Mouse (Mus musculus): ENCODE results near the gene Prss53. TPM values are rescaled to one million over a fixed set of nuclear protein-coding genes. Genes with fewer than 3 reads are reported as not detected.

The Prss53 gene
- polyA plus RNA-seq, 1 experiment from 2014 or later: 0.45 TPM

DNA sequence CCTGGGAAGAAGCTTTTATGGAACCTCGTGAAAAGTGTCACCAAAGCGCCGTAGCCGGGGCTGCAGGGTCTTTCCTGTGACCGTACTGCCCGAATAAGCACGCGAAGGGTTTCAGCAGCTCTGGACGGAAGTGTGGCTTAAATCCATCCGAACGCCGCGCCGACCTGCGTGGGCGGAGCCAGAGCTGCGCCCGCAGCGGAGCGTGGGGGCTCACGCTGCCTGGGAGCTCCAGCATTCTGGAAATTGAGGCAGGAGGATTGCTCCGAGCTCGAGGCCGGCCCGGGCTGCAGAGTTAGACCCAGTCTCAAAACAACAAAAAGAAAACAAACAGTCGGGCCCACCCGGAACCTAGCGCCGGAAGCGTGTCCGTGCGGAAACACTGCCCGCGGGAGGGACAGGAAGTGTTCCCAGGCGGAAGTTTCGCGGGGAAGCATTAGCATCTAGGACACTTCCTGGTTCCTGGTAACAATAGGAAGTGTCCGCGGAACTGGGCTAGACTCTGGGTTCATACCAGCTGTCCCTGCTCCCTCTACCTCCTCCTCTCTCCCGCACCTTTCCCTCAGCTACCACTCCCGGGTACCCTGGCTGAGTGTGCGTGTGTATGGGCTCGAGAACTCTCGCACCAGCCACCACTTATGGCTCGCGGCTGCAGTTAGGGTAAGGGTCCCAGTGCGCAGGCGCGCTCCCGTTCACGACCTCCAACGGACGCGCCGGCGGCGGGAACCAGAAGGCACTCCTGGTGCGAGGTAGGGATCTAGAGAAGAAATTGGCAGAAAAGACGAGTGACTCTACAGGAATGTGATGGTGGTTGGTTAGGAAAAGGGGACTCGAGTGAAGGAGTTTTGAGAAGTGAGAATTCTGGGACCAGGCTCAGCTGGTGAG is 14.1 kb downstream of the Prss53 start, which contains the start of gene Zfp668:
Zfp668 (minus strand) TSS at position 362 of the 882 bp plus-strand sequence.
- no peak for TF ChIP-seq CTCF (IDR thresholded peaks at IDR 0.05)
- in situ Hi-C loops (cut with MboI; ENCODE audit: low pct_unique_long_range_greater_than_20kb): no loop called here

DNA sequence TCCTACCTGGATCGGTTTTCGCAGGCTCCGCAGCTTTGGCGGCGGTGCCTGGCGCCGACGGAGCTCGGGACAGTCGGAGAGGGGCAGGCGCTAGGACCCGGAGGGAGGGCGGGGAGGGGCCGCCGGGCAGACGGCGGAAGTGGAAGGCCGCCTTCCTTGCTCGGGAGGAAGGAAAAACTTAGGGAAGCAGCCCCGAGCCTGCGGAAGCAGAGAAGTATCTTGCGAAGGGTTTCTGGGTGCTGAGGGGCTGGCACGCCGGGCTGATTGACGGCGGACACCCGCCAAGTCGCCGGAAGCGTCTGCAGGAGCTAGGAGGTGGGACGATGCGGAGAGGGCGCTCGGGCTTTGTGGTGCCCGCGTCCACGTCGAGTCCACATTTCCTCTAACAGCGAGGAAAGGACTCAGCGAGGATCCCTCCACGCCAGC is 14.7 kb downstream of the Prss53 start, which contains the start of gene Zfp646:
Zfp646 (plus strand) TSS at position 181 of the 426 bp plus-strand sequence.
- DNase-seq (ENCODE audit: low read depth, low spot score): peak; percentile 33
- CTCF ChIA-PET: no interaction called here
- peak; percentile 57 for ATAC-seq
- no peaks in the 10 kb centered on the region for H3K27me3 ChIP-seq
- POLR2A ChIA-PET: interaction anchor here (1.0 to 1.4 kb wide), 5 partner anchors 10 to 101 kb away, joined by 3 to 5 read pairs (median 4); no protein-coding TSS in a partner anchor
- in situ Hi-C loops (cut with MboI; ENCODE audit: low pct_unique_long_range_greater_than_20kb): no loop called here
- no peak for TF ChIP-seq CTCF (IDR thresholded peaks at IDR 0.05)

More for the DNA sequence above, 14.1 kb downstream of the Prss53 start, which contains the start of gene Zfp668:
- H3K27me3 ChIP-seq: no peaks in the 10 kb centered on the region
- POLR2A ChIA-PET: interaction anchor here (0.5 to 1.4 kb wide), 6 partner anchors 10 to 101 kb away, joined by 3 to 5 read pairs (median 4); partner anchors contain the start of gene Kat8
- CTCF ChIA-PET: no interaction called here
- ATAC-seq (peak; percentile 36), DNase-seq (ENCODE audit: low read depth, low spot score) (peak; percentile 81)

DNA sequence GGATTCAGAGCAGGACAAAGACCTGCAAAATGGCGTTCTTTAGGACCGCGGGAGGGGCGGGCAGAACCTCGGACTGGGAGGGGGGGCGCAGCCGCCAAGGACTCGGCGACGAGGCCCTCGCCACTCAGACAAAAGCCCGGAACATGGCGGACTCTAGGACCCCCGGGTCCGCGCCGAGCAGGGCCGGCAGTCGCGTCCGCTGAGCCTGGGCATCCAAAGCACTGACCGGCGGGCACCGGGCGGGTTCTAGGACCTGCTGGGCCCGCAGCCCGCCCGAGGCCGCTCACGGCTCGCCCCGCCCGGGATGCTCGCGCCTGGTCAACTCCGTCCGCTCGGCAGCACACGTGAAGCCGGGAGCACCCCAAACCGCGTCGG is 15.2 kb downstream of the Prss53 start:
- TF ChIP-seq CTCF (IDR thresholded peaks at IDR 0.05): no peak
- POLR2A ChIA-PET: interaction anchor here (0.6 to 1.0 kb wide), 2 partner anchors 91 to 100 kb away, joined by 3 to 5 read pairs; no protein-coding TSS in a partner anchor
- in situ Hi-C loops (cut with MboI; ENCODE audit: low pct_unique_long_range_greater_than_20kb): no loop called here
- CTCF ChIA-PET: interaction anchor here (1.1 kb wide), 1 partner anchor 102 kb away, joined by 3 read pairs; no protein-coding TSS in a partner anchor
- DNase-seq (ENCODE audit: low read depth, low spot score): peak; percentile 51
- no peaks in the 10 kb centered on the region for H3K27me3 ChIP-seq
- ATAC-seq: peak; percentile 86

DNA sequence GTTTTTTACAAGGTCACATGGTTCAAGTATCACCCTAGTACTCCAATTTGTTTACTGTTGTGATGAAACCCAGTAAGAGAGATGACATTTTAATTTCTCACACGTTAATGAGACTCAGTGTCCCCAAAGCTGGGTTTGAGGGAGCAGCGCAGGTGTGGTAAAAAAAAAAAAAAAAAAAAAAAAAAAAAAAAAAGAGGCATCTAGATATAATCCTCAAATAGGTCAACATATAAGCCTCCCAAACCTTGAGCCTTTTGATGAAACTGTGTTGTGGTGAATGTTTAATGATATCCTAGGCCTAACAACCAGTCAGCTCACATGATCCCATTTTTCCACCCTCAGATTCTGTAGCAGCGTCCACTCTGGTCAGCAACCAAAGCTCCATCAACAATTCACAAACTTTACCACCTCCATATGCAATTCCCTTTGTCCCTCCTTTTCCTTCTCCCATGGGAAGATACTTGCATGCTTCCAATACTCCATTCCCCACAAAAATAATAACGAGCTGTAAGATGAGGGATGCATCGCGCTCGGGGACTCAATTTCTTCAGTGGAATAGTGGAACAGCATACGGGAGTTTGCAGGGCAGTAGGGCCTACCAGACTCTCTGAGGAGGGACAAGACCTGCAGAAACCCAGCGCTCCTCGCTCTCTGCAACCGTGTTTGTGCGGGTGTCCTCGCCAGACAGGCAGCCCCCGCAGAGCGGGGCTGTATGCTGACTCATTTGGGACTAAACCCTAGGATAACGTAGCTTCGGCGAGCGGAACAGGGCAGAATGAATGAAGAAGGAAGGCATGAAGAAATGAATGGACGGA is 15.8 kb downstream of the Prss53 start:
- no peak for DNase-seq (ENCODE audit: low read depth, low spot score)

DNA sequence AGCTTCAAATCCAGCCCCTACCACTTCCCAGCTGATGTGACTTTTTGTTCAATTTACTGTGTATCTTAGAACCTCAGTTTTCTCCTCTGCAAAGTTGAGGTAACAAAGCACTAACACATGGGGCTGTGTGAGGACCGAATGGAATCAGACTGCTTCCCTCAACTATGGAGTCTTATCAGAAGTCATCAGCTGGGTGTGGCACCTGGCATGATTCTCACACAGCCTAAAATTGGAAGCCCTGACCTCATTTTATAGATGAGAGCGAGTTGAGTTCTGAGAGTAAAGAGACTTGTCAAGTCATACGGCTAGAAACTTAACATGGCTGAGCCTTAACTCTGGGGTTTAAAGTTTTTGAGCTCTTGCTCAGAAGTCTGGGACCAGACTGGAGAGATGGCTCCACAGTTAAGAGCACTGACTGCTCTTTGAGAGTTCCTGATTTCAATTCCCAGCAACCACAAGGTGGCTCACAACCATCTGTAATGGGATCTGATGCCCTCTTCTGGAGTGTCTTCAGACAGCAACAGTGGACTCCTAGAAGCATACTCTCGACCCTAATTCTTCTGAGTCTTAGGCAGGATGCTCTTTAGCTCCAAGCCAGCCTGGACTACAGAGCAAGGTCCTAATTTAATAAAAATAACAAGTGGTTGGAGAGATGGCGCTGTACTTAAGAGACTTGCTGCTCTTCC is 20.5 kb downstream of the Prss53 start:
- H3K27me3 ChIP-seq: no peaks in the 10 kb centered on the region
- ChIA-PET CTCF (interaction anchor here (0.7 to 1.5 kb wide), 5 partner anchors 9 to 160 kb away, joined by 3 to 4 read pairs (median 3); partner anchors contain the start of genes Gm21974 and Vkorc1), POLR2A (interaction anchor here (0.7 kb wide), 1 partner anchor 47 kb away, joined by 3 read pairs; no protein-coding TSS in a partner anchor)
- TF ChIP-seq CTCF (IDR thresholded peaks at IDR 0.05): no peak
- no peak for DNase-seq (ENCODE audit: low read depth, low spot score)
- in situ Hi-C loops (cut with MboI; ENCODE audit: low pct_unique_long_range_greater_than_20kb): no loop called here
- no peak for ATAC-seq

More for the DNA sequence above, 15.8 kb downstream of the Prss53 start:
- in situ Hi-C loops (cut with MboI; ENCODE audit: low pct_unique_long_range_greater_than_20kb): no loop called here
- POLR2A ChIA-PET: interaction anchor here (0.6 to 1.5 kb wide), 5 partner anchors 34 to 100 kb away, joined by 3 to 6 read pairs (median 3); partner anchors contain the start of gene Kat8
- no peak for ATAC-seq
- CTCF ChIA-PET: interaction anchor here (1.1 to 1.7 kb wide), 2 partner anchors 9 to 101 kb away, joined by 3 to 5 read pairs; no protein-coding TSS in a partner anchor
- no peaks in the 10 kb centered on the region for H3K27me3 ChIP-seq
- no peak for TF ChIP-seq CTCF (IDR thresholded peaks at IDR 0.05)

DNA sequence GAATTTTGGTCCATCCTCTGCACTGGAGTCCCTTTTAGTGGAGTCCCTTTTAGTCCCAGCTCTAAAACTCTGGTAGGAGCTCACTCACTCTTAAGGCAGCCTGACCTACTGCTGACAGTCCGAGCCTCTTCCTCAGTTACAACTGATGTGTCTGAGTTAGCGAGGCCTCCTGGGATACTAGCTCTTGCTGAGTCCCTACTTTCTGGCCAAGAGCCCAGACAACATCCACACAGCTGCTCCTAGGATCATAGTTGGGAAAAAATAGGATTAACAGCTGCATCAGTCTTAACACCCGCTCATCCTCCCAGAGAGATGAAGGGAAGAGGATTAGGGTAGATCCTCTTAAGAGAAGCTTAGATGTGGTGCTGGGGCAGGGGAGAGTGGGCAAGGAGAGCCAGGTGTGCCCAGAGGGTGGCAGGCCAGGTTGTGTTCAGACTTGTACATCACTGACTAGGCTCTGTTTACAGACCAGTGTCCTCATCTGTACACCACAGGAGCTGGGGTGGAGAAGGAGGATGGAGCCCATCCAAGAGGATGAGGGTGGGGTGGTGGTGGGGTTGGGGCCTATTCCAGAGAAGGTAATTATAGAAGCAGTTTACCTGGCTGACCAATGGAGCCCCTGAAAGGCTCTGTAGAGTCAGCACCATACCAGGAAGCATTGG is 21.5 kb downstream of the Prss53 start:
- no peaks in the 10 kb centered on the region for H3K27me3 ChIP-seq
- ChIA-PET POLR2A (no interaction called here), CTCF (interaction anchor here (0.9 to 1.5 kb wide), 4 partner anchors 8 to 60 kb away, joined by 3 to 4 read pairs (median 4); partner anchors contain the start of genes Gm21974 and Vkorc1)
- no peak for TF ChIP-seq CTCF (IDR thresholded peaks at IDR 0.05)
- DNase-seq (ENCODE audit: low read depth, low spot score): no peak
- in situ Hi-C loops (cut with MboI; ENCODE audit: low pct_unique_long_range_greater_than_20kb): no loop called here
- ATAC-seq: no peak

DNA sequence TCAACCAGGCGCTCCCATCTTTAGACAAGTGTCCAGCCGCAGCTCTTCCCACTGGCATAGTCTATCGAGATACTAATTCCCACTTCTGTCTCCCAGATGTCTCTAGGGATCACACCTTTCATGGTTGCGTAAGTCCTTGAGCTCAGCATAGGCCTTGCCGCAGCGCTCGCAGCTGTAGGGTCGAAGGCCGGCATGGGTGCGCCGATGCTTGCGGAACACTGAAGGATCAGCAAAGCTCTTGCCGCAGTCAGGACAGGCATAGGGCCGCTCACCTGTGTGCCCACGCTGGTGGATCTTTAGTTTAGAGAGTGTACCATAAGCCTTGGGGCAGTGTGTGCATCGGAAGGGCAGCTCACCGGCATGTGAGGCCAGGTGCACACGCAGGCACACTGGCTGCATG is 23.1 kb downstream of the Prss53 start:
- H3K27me3 ChIP-seq: no peaks in the 10 kb centered on the region
- no peak for TF ChIP-seq CTCF (IDR thresholded peaks at IDR 0.05)
- ChIA-PET CTCF (interaction anchor here (0.8 kb wide), 1 partner anchor 9 kb away, joined by 3 read pairs; no protein-coding TSS in a partner anchor), POLR2A (interaction anchor here (0.5 kb wide), 1 partner anchor 479 kb away, joined by 4 read pairs; no protein-coding TSS in a partner anchor)
- in situ Hi-C loops (cut with MboI; ENCODE audit: low pct_unique_long_range_greater_than_20kb): no loop called here
- DNase-seq (ENCODE audit: low read depth, low spot score) (no peak), ATAC-seq (no peak)

DNA sequence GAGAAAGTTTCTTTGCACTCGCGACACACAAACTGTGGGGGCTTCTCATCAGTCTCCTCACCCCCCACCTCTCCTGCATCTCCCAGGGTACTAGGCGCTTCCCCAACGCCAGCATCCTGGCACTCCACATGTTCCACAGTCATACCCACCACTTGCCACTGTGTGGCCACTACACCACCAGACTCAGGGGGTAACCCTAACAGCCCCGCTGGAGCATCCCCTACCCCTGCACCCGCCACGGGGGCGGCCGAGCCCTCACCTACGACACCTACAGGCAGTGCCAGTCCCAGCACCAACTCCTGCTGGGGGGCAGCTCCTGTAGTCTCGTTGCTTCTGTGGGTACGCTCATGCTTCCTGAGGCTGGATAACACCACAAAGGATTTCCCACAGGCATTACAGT is 24.3 kb downstream of the Prss53 start:
- DNase-seq (ENCODE audit: low read depth, low spot score) (no peak), ATAC-seq (no peak)
- POLR2A ChIA-PET: interaction anchor here (1.3 kb wide), 1 partner anchor 10 kb away, joined by 4 read pairs; the partner anchor contains the start of genes Zfp646 and Zfp668
- in situ Hi-C loops (cut with MboI; ENCODE audit: low pct_unique_long_range_greater_than_20kb): no loop called here
- TF ChIP-seq CTCF (IDR thresholded peaks at IDR 0.05): no peak
- H3K27me3 ChIP-seq: no peaks in the 10 kb centered on the region
- CTCF ChIA-PET: interaction anchor here (1.1 to 2.1 kb wide), 2 partner anchors 8 to 17 kb away, joined by 5 read pairs; no protein-coding TSS in a partner anchor

DNA sequence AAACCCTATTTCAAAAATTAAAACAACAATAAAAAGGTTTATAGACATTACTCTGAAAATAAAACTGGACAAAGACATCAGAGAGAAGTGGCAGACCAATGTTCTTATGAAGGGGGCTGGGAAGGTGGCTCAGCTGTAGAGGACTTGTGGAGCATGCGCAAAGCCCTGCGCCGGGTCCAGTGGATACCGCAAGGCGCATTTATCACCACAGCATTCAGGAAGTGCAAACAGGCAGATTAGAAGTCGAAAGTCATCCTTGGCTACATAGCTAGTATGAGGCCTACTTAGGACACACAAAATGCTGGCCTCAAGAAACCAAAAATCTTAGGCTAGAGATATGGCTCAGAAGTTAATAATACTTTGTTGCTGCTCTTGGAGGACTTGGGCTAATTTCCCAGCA is 32.5 kb downstream of the Prss53 start:
- no peak for TF ChIP-seq CTCF (IDR thresholded peaks at IDR 0.05)
- ATAC-seq (no peak), DNase-seq (ENCODE audit: low read depth, low spot score) (no peak)
- in situ Hi-C loops (cut with MboI; ENCODE audit: low pct_unique_long_range_greater_than_20kb): no loop called here
- CTCF ChIA-PET: interaction anchor here (1.2 kb wide), 1 partner anchor 9 kb away, joined by 3 read pairs; no protein-coding TSS in a partner anchor
- POLR2A ChIA-PET: interaction anchor here (0.6 kb wide), 1 partner anchor 47 kb away, joined by 4 read pairs; no protein-coding TSS in a partner anchor
- no peaks in the 10 kb centered on the region for H3K27me3 ChIP-seq
